Mouse (Mus musculus) brain, embryonic 14.5 days (tissue): ENCODE measurements around the gene Casp7.

ENCODE experiments used
- CTCF ChIP-seq: fragments of 200-500 bp; IDR thresholded peaks from 2 replicates; pipeline ENCODE4 v1.5.1; 2012; ENCODE audit warnings: inconsistent platforms, mild to moderate bottlenecking, moderate library complexity, borderline replicate concordance; ENCODE audit not compliant: insufficient read depth, insufficient read length; ENCODE audit errors: extremely low read depth
- POLR2A ChIP-seq: fragments of 200-500 bp; IDR thresholded peaks from 2 replicates; pipeline ENCODE4 v1.6.1; 2012; ENCODE audit warnings: mild to moderate bottlenecking, inconsistent platforms, borderline replicate concordance; ENCODE audit not compliant: poor library complexity, insufficient read depth, insufficient read length, severe bottlenecking; ENCODE audit errors: extremely low read depth

DNA sequence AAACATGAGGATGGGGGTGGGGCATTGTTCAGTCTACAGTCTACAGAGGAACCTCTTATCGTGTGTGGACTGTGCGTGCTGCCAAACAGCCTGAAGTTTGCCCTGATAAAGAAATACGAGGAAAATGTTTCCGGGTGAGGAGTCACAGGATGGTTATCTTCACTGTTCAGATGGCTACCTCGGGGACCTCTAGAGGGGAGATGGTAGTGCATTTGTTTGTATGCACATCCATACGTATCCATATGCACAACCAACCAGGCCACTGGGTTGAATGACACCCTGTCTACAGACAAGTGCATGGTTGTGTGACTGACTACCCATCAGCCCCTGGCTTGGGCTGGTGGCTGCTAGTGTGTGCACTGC is 42.1 kb downstream of the Casp7 start:
- no peak for TF ChIP-seq POLR2A
- TF ChIP-seq CTCF = no peak
